Comparison of ENCODE assay signal across 33 mouse cellular contexts in genomic region chr10:126793136-126793535, GRCm38 (mm10).
DNase-seq lines count a peak whose midpoint lies in the region; ATAC-seq and TF ChIP-seq lines count a peak whose summit lies in the region.
"Had no signal": no experiment of that assay in that cellular context is flagged by ENCODE, and none has a peak within 500 bp of the region (broad histone marks: within the 10 kb centered on the region; RNA-seq: fewer than 3 reads in every experiment).

No protein-coding gene starts in this region.

- WGBS in hindbrain, embryonic 13.5 days: 52% methylated on average over 3 of the region's 3 CpGs
- WGBS in hindbrain, embryonic 10.5 days: 62% methylated on average over 3 of the region's 3 CpGs
- 33% methylated on average over 3 of the region's 3 CpGs for WGBS in midbrain, embryonic 13.5 days
- WGBS in midbrain, postnatal 0 days: 31% methylated on average over 3 of the region's 3 CpGs
- WGBS in midbrain, embryonic 16.5 days: 31% methylated on average over 3 of the region's 3 CpGs

- no peak for ATAC-seq in hindbrain, embryonic 13.5 days (ENCODE audit: low FRiP score)
- peak; percentile 49; the same call in 1 of the 2 replicates for ATAC-seq in midbrain, embryonic 13.5 days
- ATAC-seq in midbrain, postnatal 0 days (ENCODE audit: low FRiP score): no peak
- ATAC-seq in midbrain, embryonic 16.5 days: no peak
- ATAC-seq: CD4-positive, CD25-positive, alpha-beta regulatory T cell, adult 4 months; forebrain, embryonic 15.5 days had no signal

- TF ChIP-seq CTCF in midbrain, postnatal 0 days (IDR thresholded peaks at IDR 0.05): no peak
- TF ChIP-seq CTCF in brain, embryonic 14.5 days (IDR thresholded peaks at IDR 0.05; ENCODE audit: borderline replicate concordance, extremely low read depth, insufficient read depth, insufficient read length): no peak

- no peak for DNase-seq in hindbrain, embryonic 10.5 days (ENCODE audit: low spot score)
- DNase-seq in midbrain, postnatal 0 days (ENCODE audit: low spot score): no peak
- peak; percentile 35 for DNase-seq in brain, embryonic 14.5 days (ENCODE audit: low read depth)
- DNase-seq in adrenal gland, postnatal 4 days (ENCODE audit: low spot score in 2 of 2): no peak
- DNase-seq: adrenal gland, adult 2 months; adrenal gland, postnatal 36 days; cerebellum, adult 8-10 months; embryo, embryonic 11 days; gastrocnemius, postnatal 25 days; heart, adult 2 months; heart, postnatal 4 days; kidney, adult 18-20 months; kidney, postnatal 25 days; lung, postnatal 36 days; right cerebral cortex, adult 18-20 months; spleen, adult 18-20 months; thymus, adult 2 months; thymus, postnatal 36 days had no signal

- no peak for TF ChIP-seq POLR2A in brain, embryonic 14.5 days (IDR thresholded peaks at IDR 0.05; ENCODE audit: borderline replicate concordance, extremely low read depth, insufficient read depth, insufficient read length, poor library complexity, severe bottlenecking)

- H3K4me2 ChIP-seq in hindbrain, embryonic 13.5 days: no peak overlapping the region
- no peak overlapping the region for H3K4me2 ChIP-seq in midbrain, embryonic 13.5 days (replicated peaks)
- H3K4me2 ChIP-seq in midbrain, postnatal 0 days (ENCODE audit: low read depth, low read length, poor library complexity, severe bottlenecking): no peak overlapping the region
- H3K4me2 ChIP-seq in midbrain, embryonic 16.5 days (ENCODE audit: low read length): no peak overlapping the region
- H3K4me2 ChIP-seq: embryonic facial prominence, embryonic 13.5 days; forebrain, embryonic 15.5 days; kidney, embryonic 15.5 days; limb, embryonic 12.5 days; liver, embryonic 15.5 days; lung, embryonic 14.5 days; neural tube, embryonic 15.5 days had no signal

- H3K9me3 ChIP-seq in hindbrain, embryonic 13.5 days: no peaks in the 10 kb centered on the region
- no peaks in the 10 kb centered on the region for H3K9me3 ChIP-seq in hindbrain, embryonic 10.5 days
- H3K9me3 ChIP-seq in midbrain, embryonic 13.5 days: no peaks in the 10 kb centered on the region
- H3K9me3 ChIP-seq in midbrain, postnatal 0 days (ENCODE audit: low read length): no peaks in the 10 kb centered on the region
- H3K9me3 ChIP-seq in midbrain, embryonic 16.5 days (replicated peaks; ENCODE audit: control insufficient read depth, low read length, poor library complexity, severe bottlenecking): no peaks in the 10 kb centered on the region
- H3K9me3 ChIP-seq: embryonic facial prominence, embryonic 13.5 days; forebrain, embryonic 10.5 days; forebrain, embryonic 15.5 days; heart, embryonic 12.5 days; kidney, embryonic 15.5 days; limb, embryonic 12.5 days; liver, embryonic 15.5 days; neural tube, embryonic 15.5 days had no signal

- no peak overlapping the region for H3K9ac ChIP-seq in hindbrain, embryonic 13.5 days
- no peak overlapping the region for H3K9ac ChIP-seq in midbrain, embryonic 13.5 days (replicated peaks)
- H3K9ac ChIP-seq in midbrain, postnatal 0 days (replicated peaks; ENCODE audit: low read length, poor library complexity, severe bottlenecking): no peak overlapping the region
- H3K9ac ChIP-seq in midbrain, embryonic 16.5 days (ENCODE audit: low read depth, low read length): no peak overlapping the region
- H3K9ac ChIP-seq: embryonic facial prominence, embryonic 13.5 days; forebrain, embryonic 15.5 days; heart, embryonic 12.5 days; kidney, embryonic 15.5 days; limb, embryonic 12.5 days; liver, embryonic 15.5 days; lung, embryonic 14.5 days; neural tube, embryonic 15.5 days had no signal

- no peaks in the 10 kb centered on the region for H3K27me3 ChIP-seq in hindbrain, embryonic 13.5 days
- H3K27me3 ChIP-seq in hindbrain, embryonic 10.5 days (ENCODE audit: insufficient read depth, poor library complexity, severe bottlenecking): no peaks in the 10 kb centered on the region
- H3K27me3 ChIP-seq in midbrain, embryonic 13.5 days: no peaks in the 10 kb centered on the region
- no peaks in the 10 kb centered on the region for H3K27me3 ChIP-seq in midbrain, postnatal 0 days (ENCODE audit: insufficient read depth, low read length)
- H3K27me3 ChIP-seq in midbrain, embryonic 16.5 days (ENCODE audit: control insufficient read depth, insufficient read depth, low read depth, low read length): no peaks in the 10 kb centered on the region
- H3K27me3 ChIP-seq: embryonic facial prominence, embryonic 13.5 days; forebrain, embryonic 15.5 days; heart, embryonic 12.5 days; kidney, embryonic 15.5 days; limb, embryonic 12.5 days; liver, embryonic 15.5 days; megakaryocyte, embryonic 14.5 days; neural tube, embryonic 15.5 days had no signal

- no peak overlapping the region for H3K4me3 ChIP-seq in hindbrain, embryonic 13.5 days
- H3K4me3 ChIP-seq in hindbrain, embryonic 10.5 days: no peak overlapping the region
- no peak overlapping the region for H3K4me3 ChIP-seq in midbrain, embryonic 13.5 days (replicated peaks)
- H3K4me3 ChIP-seq in midbrain, postnatal 0 days (ENCODE audit: low read depth, low read length): no peak overlapping the region
- no peak overlapping the region for H3K4me3 ChIP-seq in midbrain, embryonic 16.5 days (ENCODE audit: low read depth, low read length)
- H3K4me3 ChIP-seq: embryonic facial prominence, embryonic 13.5 days; forebrain, embryonic 10.5 days; forebrain, embryonic 15.5 days; heart, adult 2 months; heart, embryonic 12.5 days; kidney, embryonic 15.5 days; left cerebral cortex, adult 2 months; limb, embryonic 12.5 days; liver, embryonic 15.5 days; megakaryocyte, embryonic 14.5 days; neural tube, embryonic 15.5 days had no signal

- no peaks in the 10 kb centered on the region for H3K36me3 ChIP-seq in hindbrain, embryonic 13.5 days
- no peaks in the 10 kb centered on the region for H3K36me3 ChIP-seq in hindbrain, embryonic 10.5 days
- no peaks in the 10 kb centered on the region for H3K36me3 ChIP-seq in midbrain, embryonic 13.5 days
- H3K36me3 ChIP-seq in midbrain, postnatal 0 days (ENCODE audit: insufficient read depth, low read length): no peaks in the 10 kb centered on the region
- H3K36me3 ChIP-seq in midbrain, embryonic 16.5 days (ENCODE audit: control insufficient read depth, insufficient read depth, low read length): no peaks in the 10 kb centered on the region
- H3K36me3 ChIP-seq: embryonic facial prominence, embryonic 13.5 days; forebrain, embryonic 10.5 days; forebrain, embryonic 15.5 days; heart, embryonic 12.5 days; kidney, embryonic 15.5 days; limb, embryonic 12.5 days; liver, embryonic 15.5 days; neural tube, embryonic 15.5 days had no signal

- peak overlapping the region; percentile 64 for H3K27ac ChIP-seq in hindbrain, embryonic 13.5 days
- H3K27ac ChIP-seq in hindbrain, embryonic 10.5 days: no peak overlapping the region
- H3K27ac ChIP-seq in midbrain, embryonic 13.5 days: peak overlapping the region; percentile 67
- H3K27ac ChIP-seq in midbrain, postnatal 0 days (ENCODE audit: low read depth, low read length): no peak overlapping the region
- 0 out of 2 replicates have a peak overlapping the region, but pooled peaks have one; percentile 23 for H3K27ac ChIP-seq in midbrain, embryonic 16.5 days (ENCODE audit: low read length)
- H3K27ac ChIP-seq: embryonic facial prominence, embryonic 13.5 days; forebrain, embryonic 15.5 days; heart, adult 2 months; kidney, embryonic 15.5 days; left cerebral cortex, adult 2 months; limb, embryonic 12.5 days; liver, embryonic 15.5 days; neural tube, embryonic 15.5 days had no signal

- peaks cover 26% of the 10 kb centered on the region for H3K4me1 ChIP-seq in hindbrain, embryonic 13.5 days (replicated peaks)
- peaks cover 8% of the 10 kb centered on the region; the same call in 1 of the 2 replicates for H3K4me1 ChIP-seq in hindbrain, embryonic 10.5 days (replicated peaks)
- peaks cover 22% of the 10 kb centered on the region for H3K4me1 ChIP-seq in midbrain, embryonic 13.5 days (replicated peaks)
- H3K4me1 ChIP-seq in midbrain, postnatal 0 days (ENCODE audit: insufficient read depth, low read length): no peaks in the 10 kb centered on the region
- H3K4me1 ChIP-seq in midbrain, embryonic 16.5 days (ENCODE audit: control insufficient read depth, insufficient read depth, low read length): peaks cover 14% of the 10 kb centered on the region; the same call in 1 of the 2 replicates
- H3K4me1 ChIP-seq: heart, embryonic 12.5 days; liver, embryonic 15.5 days; megakaryocyte, embryonic 14.5 days had no signal

Comparison
In these comparisons a context has a peak if more than half of its experiments do, and no peak if none do; other contexts are left out.
1. H3K27ac ChIP-seq: peak in hindbrain, embryonic 13.5 days (single experiment), midbrain, embryonic 13.5 days (single experiment) and midbrain, embryonic 16.5 days (single experiment); none in hindbrain, embryonic 10.5 days (single experiment) and midbrain, postnatal 0 days (single experiment).